Mouse (Mus musculus) megakaryocyte-erythroid progenitor cell, adult 5-6 weeks (primary cell): ENCODE measurements around the gene Lactb. TPM values are rescaled to one million over a fixed set of nuclear protein-coding genes. Genes with fewer than 3 reads are reported as not detected.

Experiments
- ATAC-seq: replicated peaks from 2 replicates; pipeline ENCODE4 v1.8.0; 2016; ENCODE audit warnings: mild to moderate bottlenecking, inconsistent platforms; ENCODE audit not compliant: severe bottlenecking, poor library complexity, low FRiP score, low TSS enrichment
- total RNA-seq, 2 experiments: library from RNA; stranded (forward) in 1 of 2; stranded (reverse) in 1 of 2; fragments of 200-1000, 215-1000 nt in 1 of 2; fragments of >200 nt in 1 of 2; fragmentation: Nextera tagmentation in 1 of 2; gene quantifications; 2 replicates each; pipeline ENCODE4 v1.2.3; 2014 to 2017

Lactb gene
- total RNA-seq, 2 experiments from 2014 or later: 12.5 to 20.3 TPM

DNA sequence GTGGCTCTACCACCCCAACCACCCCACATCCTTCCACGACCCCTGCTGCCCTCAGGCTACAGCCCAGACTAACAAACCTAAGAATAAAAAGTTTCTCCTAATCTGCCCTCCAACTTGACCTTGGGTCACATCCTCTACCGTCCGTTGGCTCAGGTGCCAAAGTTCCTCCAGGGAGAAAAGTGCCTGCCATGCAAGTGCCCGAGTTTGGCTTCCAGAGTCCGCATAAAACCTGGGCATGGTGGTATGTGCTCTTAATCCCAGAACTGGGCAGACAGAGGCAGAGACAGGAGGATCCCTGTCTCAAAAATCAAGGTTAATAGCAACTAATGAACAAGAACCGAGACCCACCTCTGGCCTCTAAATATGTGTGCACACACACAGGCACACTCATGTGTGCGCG is 68.2 kb downstream of the Lactb start:
- no peak for ATAC-seq

- no peak for ATAC-seq
Observed at GRCm38 (mm10) chr9:66905990-66906389, 69.3 kb downstream of the Lactb start.

Other genes starting within 250 kb of the Lactb start
- gene Aph1b, start 180.0 kb downstream of the Lactb start, total RNA-seq (2014; fragmentation: Nextera tagmentation): 0.17 TPM in 1 of 2 replicates, not detected in the other
- 0.53 TPM in 1 of 2 replicates, not detected in the other for gene Aph1b, start 180.0 kb downstream of the Lactb start, total RNA-seq (2017)
- gene Gm10647, start 178.4 kb downstream of the Lactb start, total RNA-seq (2014; fragmentation: Nextera tagmentation): not detected in 2 replicates
- gene Gm10647, start 178.4 kb downstream of the Lactb start, total RNA-seq (2017): not detected in 2 replicates
- gene Aph1c, start 140.8 kb downstream of the Lactb start, total RNA-seq (2014; fragmentation: Nextera tagmentation): 1.8 TPM in 1 of 2 replicates, not detected in the other
- gene Aph1c, start 140.8 kb downstream of the Lactb start, total RNA-seq (2017): 0.50 and 0.80 TPM in 2 replicates
- 45.9 and 52.1 TPM in 2 replicates for gene Rab8b, start 55.8 kb downstream of the Lactb start, total RNA-seq (2014; fragmentation: Nextera tagmentation)
- gene Rab8b, start 55.8 kb downstream of the Lactb start, total RNA-seq (2017): 81.6 and 90.4 TPM in 2 replicates
- gene Rps27l, start 29.4 kb downstream of the Lactb start, total RNA-seq (2014; fragmentation: Nextera tagmentation): 858 and 1,123 TPM in 2 replicates
- gene Rps27l, start 29.4 kb downstream of the Lactb start, total RNA-seq (2017): 286 and 317 TPM in 2 replicates
- 64.9 and 77.2 TPM in 2 replicates for gene Tpm1, start 73.9 kb upstream of the Lactb start, total RNA-seq (2014; fragmentation: Nextera tagmentation)
- gene Tpm1, start 73.9 kb upstream of the Lactb start, total RNA-seq (2017): 88.4 and 108 TPM in 2 replicates